Mouse (Mus musculus) heart, adult 2 months (tissue): ENCODE measurements around the gene Kif1c.

ENCODE experiments used
- CTCF ChIP-seq: fragments of 200-600 bp; IDR thresholded peaks from 2 replicates; pipeline ENCODE4 v1.8.1; 2022; ENCODE audit warnings: antibody characterized with exemption, mild to moderate bottlenecking, moderate library complexity
- EP300 ChIP-seq: fragments of 200-500 bp; IDR thresholded peaks from 2 replicates; pipeline ENCODE4 v1.6.1; 2011; ENCODE audit warnings: low read depth, low read length, control low read depth; ENCODE audit not compliant: insufficient read depth
- POLR2A ChIP-seq: fragments of 200-500 bp; IDR thresholded peaks from 2 replicates; pipeline ENCODE4 v1.6.1; 2011; ENCODE audit warnings: mild to moderate bottlenecking, low read depth, low read length, control low read depth; ENCODE audit not compliant: insufficient read depth

GRCm38 (mm10) chr11:70762641-70763040 is 62.3 kb downstream of the Kif1c start:
- TF ChIP-seq CTCF (no peak), POLR2A (no peak), EP300 (no peak)
